In genomic region chr4:135253239-135254039, GRCm38 (mm10) we compare ENCODE assay signal across 9 mouse cellular contexts. TPM values are rescaled to one million over a fixed set of nuclear protein-coding genes. Genes with fewer than 3 reads are reported as not detected.
A peak's percentile ranks its signal among the peaks of the same experiment; 100 is the strongest.
DNase-seq lines count a peak whose midpoint lies in the region; ATAC-seq and TF ChIP-seq lines count a peak whose summit lies in the region.
"Had no signal": no experiment of that assay in that cellular context is flagged by ENCODE, and none has a peak within 500 bp of the region (broad histone marks: within the 10 kb centered on the region; RNA-seq: fewer than 3 reads in every experiment).

No protein-coding gene starts in this region.

- no peaks in the 10 kb centered on the region for H3K9me3 ChIP-seq in heart, embryonic 12.5 days (replicated peaks)
- no peaks in the 10 kb centered on the region for H3K9me3 ChIP-seq in neural tube, embryonic 13.5 days
- H3K9me3 ChIP-seq in liver, embryonic 12.5 days (replicated peaks), result peaks cover 4% of the 10 kb centered on the region; the same call in 1 of the 2 replicates
- H3K9me3 ChIP-seq: forebrain, embryonic 13.5 days had no signal

- peaks cover 13% of the 10 kb centered on the region for H3K36me3 ChIP-seq in heart, embryonic 12.5 days
- H3K36me3 ChIP-seq in neural tube, embryonic 13.5 days, result no peaks in the 10 kb centered on the region
- H3K36me3 ChIP-seq in liver, embryonic 12.5 days, result peaks cover 47% of the 10 kb centered on the region
- no peaks in the 10 kb centered on the region for H3K36me3 ChIP-seq in thymus, adult 2 months (ENCODE audit: control insufficient read depth, insufficient read depth, low read length)

- H3K4me2 ChIP-seq in heart, embryonic 12.5 days, result no peak overlapping the region
- no peak overlapping the region for H3K4me2 ChIP-seq in neural tube, embryonic 13.5 days
- no peak overlapping the region for H3K4me2 ChIP-seq in liver, embryonic 12.5 days
- H3K4me2 ChIP-seq: forebrain, embryonic 13.5 days had no signal

- DNase-seq in heart, postnatal 4 days, result no peak
- no peak for DNase-seq in neural tube, embryonic 10.5 days (ENCODE audit: extremely low spot score, low spot score)
- no peak for DNase-seq in left cerebral cortex, adult 9 months (ENCODE audit: low spot score in 2 of 2)
- no peak for DNase-seq in thymus, adult 2 months

- no peaks in the 10 kb centered on the region for H3K27me3 ChIP-seq in heart, embryonic 12.5 days (replicated peaks)
- H3K27me3 ChIP-seq in neural tube, embryonic 13.5 days, result no peaks in the 10 kb centered on the region
- H3K27me3 ChIP-seq in liver, embryonic 12.5 days (replicated peaks), result no peaks in the 10 kb centered on the region
- H3K27me3 ChIP-seq in thymus, adult 2 months (ENCODE audit: control insufficient read depth, insufficient read depth, low read length), result no peaks in the 10 kb centered on the region
- H3K27me3 ChIP-seq: forebrain, embryonic 13.5 days had no signal

- H3K9ac ChIP-seq in heart, embryonic 12.5 days, result peak overlapping the region; percentile 67
- H3K9ac ChIP-seq in neural tube, embryonic 13.5 days, result no peak overlapping the region
- H3K9ac ChIP-seq in liver, embryonic 12.5 days, result no peak overlapping the region
- H3K9ac ChIP-seq: forebrain, embryonic 13.5 days had no signal

- peaks cover 66% of the 10 kb centered on the region for H3K4me1 ChIP-seq in heart, embryonic 12.5 days (replicated peaks)
- H3K4me1 ChIP-seq in neural tube, embryonic 13.5 days (replicated peaks), result peaks cover 38% of the 10 kb centered on the region
- H3K4me1 ChIP-seq in liver, embryonic 12.5 days, result peaks cover 64% of the 10 kb centered on the region
- peaks cover 3% of the 10 kb centered on the region; the same call in 1 of the 2 replicates for H3K4me1 ChIP-seq in thymus, adult 2 months (replicated peaks; ENCODE audit: control insufficient read depth, insufficient read depth, low read length)

- H3K27ac ChIP-seq in heart, embryonic 12.5 days (ENCODE audit: poor library complexity, severe bottlenecking), result peak overlapping the region; percentile 99
- H3K27ac ChIP-seq in neural tube, embryonic 13.5 days (replicated peaks), result 0 out of 2 replicates have a peak overlapping the region, but pooled peaks have one; percentile 64
- peak overlapping the region; percentile 72; the same call in 1 of the 2 replicates for H3K27ac ChIP-seq in liver, embryonic 12.5 days
- H3K27ac ChIP-seq in thymus, adult 2 months (ENCODE audit: control insufficient read depth, insufficient read depth, low read length), result no peak overlapping the region
- H3K27ac ChIP-seq: forebrain, embryonic 13.5 days had no signal

- no peak overlapping the region for H3K4me3 ChIP-seq in heart, embryonic 12.5 days
- H3K4me3 ChIP-seq in neural tube, embryonic 13.5 days, result no peak overlapping the region
- no peak overlapping the region for H3K4me3 ChIP-seq in liver, embryonic 12.5 days
- no peak overlapping the region for H3K4me3 ChIP-seq in thymus, adult 2 months (ENCODE audit: control insufficient read depth, insufficient read depth, low read length)
- H3K4me3 ChIP-seq: forebrain, embryonic 13.5 days had no signal

- TF ChIP-seq POLR2A in thymus, adult 2 months (IDR thresholded peaks at IDR 0.05; ENCODE audit: control insufficient read depth, extremely low read depth, insufficient read depth, low read length, poor library complexity), result no peak

- WGBS in heart, embryonic 12.5 days, result 77% methylated on average over 12 of the region's 12 CpGs
- 94% methylated on average over 12 of the region's 12 CpGs for WGBS in neural tube, embryonic 13.5 days
- WGBS in liver, embryonic 12.5 days (ENCODE audit: insufficient replicate concordance), result 87% methylated on average over 12 of the region's 12 CpGs
- 94% methylated on average over 12 of the region's 12 CpGs for WGBS in thymus, adult 2 months

- no peak for TF ChIP-seq CTCF in thymus, adult 2 months (IDR thresholded peaks at IDR 0.05; ENCODE audit: borderline replicate concordance, control insufficient read depth, extremely low read depth, insufficient read depth, low read length, poor library complexity)

- no peak for ATAC-seq in heart, embryonic 12.5 days (ENCODE audit: insufficient number of reproducible peaks, low FRiP score)
- no peak for ATAC-seq in neural tube, embryonic 13.5 days (ENCODE audit: low read depth)
- ATAC-seq in liver, embryonic 12.5 days, result no peak
- no peak for ATAC-seq in erythroblast, adult 5-6 weeks (replicated peaks; ENCODE audit: low FRiP score, poor library complexity, severe bottlenecking)
- ATAC-seq: forebrain, embryonic 13.5 days had no signal

RNA-seq across cellular contexts. Expression of gene Clic4, which starts 19.2 kb away (rescaled TPM):
- 291 and 300 TPM in 2 replicates for polyA plus RNA-seq in heart, embryonic 12.5 days (2016; fragmentation: Nextera tagmentation; extraction: Ambion mirVana)
- 100 to 1,000 TPM; 313 to 318 TPM for total RNA-seq in heart, postnatal 4 days (2021)
- polyA plus RNA-seq in neural tube, embryonic 13.5 days (2015; fragmentation: Nextera tagmentation; extraction: Ambion mirVana), result 76.3 and 84.4 TPM in 2 replicates
- 161 and 169 TPM in 2 replicates for polyA plus RNA-seq in liver, embryonic 12.5 days (2016; fragmentation: Nextera tagmentation; extraction: Ambion mirVana)
- total RNA-seq in erythroblast, adult 5-6 weeks (2015; ENCODE audit: low replicate concordance), result 24.6 and 29.9 TPM in 2 replicates
- 35.4 and 44.6 TPM in 2 replicates for total RNA-seq in erythroblast, adult 5-6 weeks (2017; ENCODE audit: low replicate concordance)
- 50.2 and 55.1 TPM in 2 replicates for polyA plus RNA-seq in thymus, adult 2 months (2012; rRNA removed)
